Mouse (Mus musculus) lung, adult 18-20 months (tissue): Measurements from ENCODE around the gene Dcdc2a.

Source experiments
- DNase-seq, 2 experiments: peaks; one replicate each; pipeline ENCODE4 v3.0.0; 2022; ENCODE audit warnings: mixed read lengths in 2 of 2

Dcdc2a gene

GRCm38 (mm10) chr13:25098578-25098977 is 42.8 kb downstream of the Dcdc2a start:
- DNase-seq: no peak

DNA sequence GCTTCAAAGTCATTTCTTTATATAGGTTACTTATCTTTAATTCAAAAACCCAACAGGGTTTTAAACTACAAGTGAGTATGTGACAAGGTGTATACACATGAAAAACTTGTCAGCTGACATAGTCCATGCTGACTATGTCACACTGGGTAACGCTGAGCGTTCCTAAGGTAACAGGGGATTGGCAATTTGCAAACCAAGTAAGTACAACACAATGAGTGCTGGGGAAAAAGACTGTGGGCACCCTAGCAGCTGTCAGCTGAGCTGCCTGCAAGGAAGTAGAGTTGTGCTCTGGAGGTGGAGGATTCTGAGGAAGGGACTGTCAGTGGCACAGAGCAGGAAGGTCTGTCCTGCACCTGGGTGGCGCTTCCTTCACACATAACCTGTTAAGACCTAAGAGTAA is 43.7 kb downstream of the Dcdc2a start:
- DNase-seq: no peak

DNA sequence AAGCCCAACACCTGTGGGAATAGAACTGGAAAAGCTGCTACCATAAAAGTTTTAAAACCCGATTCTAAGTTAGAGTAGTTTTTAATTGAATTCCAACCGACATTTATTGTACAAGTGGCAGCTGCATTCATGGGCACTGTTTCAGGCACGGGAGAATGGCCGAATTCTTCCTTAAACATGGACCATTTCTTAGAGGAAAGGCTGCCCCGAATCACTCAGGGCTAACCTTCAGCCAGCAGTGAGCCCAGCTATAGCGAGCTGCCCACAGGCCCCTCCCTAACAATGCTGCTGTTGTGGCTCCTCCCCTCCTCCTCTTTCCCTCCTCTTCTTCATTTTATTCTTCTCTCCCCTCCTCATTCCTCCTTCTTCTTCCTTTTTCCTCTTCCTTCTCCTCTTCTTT is 44.8 kb downstream of the Dcdc2a start:
- DNase-seq: no peak

GRCm38 (mm10) chr13:25105671-25106070 is 49.9 kb downstream of the Dcdc2a start:
- no peak for DNase-seq

DNA sequence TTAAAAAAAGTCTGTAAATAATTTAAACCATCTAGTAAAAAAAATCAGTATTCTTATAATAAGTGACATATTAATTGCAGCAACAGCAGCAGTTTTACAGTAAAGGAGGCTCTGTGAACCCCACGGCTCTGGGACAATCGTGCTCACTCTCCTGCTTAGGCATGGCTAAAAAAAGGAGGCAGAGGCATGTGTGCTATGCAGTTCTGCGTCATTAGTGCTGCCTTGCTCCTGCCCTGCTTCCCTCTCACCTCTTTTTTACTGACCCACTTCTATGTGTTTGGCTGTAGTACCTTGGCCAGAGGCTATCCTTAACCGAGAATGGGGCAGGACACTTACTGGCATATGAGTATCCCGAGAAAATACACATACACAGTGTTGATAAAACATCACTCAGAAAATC is 50.9 kb downstream of the Dcdc2a start:
- DNase-seq: no peak

GRCm38 (mm10) chr13:25108353-25108752 is 52.5 kb downstream of the Dcdc2a start:
- no peak for DNase-seq

DNA sequence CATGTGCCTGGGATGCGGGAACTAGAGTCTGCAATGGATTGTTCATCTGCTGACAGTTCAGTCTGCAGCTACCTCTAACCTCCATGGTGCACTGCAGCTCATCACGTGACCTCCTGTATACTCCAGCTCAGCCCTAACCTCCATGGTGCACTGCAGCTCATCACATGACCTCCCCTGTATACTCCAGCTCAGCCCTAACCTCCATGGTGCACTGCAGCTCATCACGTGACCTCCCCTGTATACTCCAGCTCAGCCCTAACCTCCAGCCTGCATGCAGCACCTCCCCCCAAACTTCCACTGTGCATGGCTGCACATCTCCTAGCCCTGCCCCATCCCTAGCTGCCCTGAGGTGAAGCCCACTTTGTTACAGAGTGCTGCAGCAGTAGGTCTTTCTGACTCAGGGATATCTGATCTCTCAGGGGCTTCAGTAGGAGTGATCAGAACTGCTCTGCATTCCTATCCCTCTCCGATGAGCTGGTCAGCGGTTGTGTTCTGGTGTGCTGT is 54.8 kb downstream of the Dcdc2a start:
- DNase-seq: no peak

- peak in 1 of 2 experiments; percentile 14 for DNase-seq
Measured at GRCm38 (mm10) chr13:25115429-25115881, 59.7 kb downstream of the Dcdc2a start.

GRCm38 (mm10) chr13:25115971-25116370 is 60.2 kb downstream of the Dcdc2a start:
- DNase-seq: peak; percentile 7 to 19

GRCm38 (mm10) chr13:25122740-25123335 is 67.0 kb downstream of the Dcdc2a start:
- DNase-seq: no peak

DNA sequence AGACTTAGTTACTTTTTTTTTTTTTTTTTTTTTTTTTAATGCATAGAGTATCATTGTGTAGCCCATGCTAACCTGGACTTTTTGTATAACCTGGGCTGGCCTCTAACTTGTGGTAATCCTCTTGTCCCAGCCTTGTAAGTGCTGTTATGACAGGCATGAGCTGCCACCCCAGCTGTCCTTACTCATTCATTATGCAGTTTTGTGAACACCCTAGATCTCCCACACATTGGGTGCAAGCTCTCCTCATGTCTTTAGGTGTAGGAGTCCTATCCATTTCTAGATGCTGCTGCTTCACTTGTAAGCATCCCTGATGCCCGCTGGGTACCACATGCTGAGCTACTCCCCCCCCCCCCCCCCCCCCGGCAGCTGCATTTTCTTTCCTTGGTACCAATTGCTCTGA is 71.4 kb downstream of the Dcdc2a start:
- no peak for DNase-seq

DNA sequence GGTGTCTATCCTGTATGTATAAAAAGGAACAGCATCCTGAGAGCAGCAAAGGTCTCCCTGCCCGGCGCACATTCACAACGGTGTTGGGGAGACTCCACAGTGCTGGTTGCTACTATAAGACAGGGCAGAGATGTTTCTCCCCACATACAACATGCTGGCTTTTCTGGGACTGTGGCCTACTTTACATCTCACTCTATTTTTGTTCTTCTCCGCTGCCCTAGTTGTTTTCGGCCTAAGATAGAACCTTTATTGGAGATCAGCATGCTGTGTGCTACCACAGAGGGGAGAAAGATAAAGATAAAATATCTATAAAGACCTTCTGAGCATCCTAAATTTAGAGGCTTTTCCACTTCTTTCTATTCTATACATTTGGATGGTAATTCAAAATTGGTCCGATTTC is 72.0 kb downstream of the Dcdc2a start:
- no peak for DNase-seq

- DNase-seq: no peak
Measured at GRCm38 (mm10) chr13:25128766-25129165, 73.0 kb downstream of the Dcdc2a start.

GRCm38 (mm10) chr13:25143066-25143465 is 87.3 kb downstream of the Dcdc2a start:
- DNase-seq: no peak

DNA sequence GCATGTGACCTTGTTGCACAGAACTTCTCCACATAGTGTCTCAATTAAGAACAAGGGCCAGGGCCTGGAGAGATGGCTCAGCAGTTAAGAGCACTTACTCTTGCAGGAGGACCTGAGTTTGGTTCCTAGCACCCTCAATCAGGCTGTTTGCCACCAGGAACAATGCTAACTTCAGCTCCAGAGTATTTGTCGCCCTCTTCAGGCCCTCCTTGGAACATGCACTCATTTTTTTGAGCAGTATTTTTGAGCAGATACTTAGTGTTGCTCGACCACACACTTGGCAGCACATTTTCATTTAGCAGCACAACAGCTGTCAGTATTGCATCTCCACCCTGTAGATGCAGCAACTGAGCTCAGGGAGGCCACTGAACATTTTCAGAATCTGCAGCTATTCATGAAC is 88.3 kb downstream of the Dcdc2a start:
- DNase-seq: no peak

DNA sequence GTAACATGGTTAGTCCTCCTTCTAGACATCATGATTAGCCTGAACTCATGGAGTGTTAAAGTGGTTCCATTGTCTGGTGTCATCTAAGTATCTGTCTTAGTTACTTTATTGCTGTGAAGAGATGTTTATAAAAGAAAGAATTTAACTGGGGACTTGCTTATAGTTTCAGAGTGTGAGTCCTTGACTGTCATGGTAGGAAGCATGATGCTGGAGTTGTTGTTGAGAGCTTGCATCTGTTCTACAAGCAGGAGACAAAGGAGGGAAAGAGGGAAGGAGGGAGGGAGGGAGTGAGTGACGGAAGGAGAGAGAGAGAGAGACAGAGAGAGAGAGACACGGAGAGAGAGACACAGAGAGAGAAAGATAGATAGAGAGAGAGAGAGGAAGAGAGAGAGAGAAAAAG is 90.4 kb downstream of the Dcdc2a start:
- DNase-seq: no peak

- no peak for DNase-seq
Measured at GRCm38 (mm10) chr13:25150154-25150781, 94.5 kb downstream of the Dcdc2a start.

GRCm38 (mm10) chr13:25150861-25151260 is 95.1 kb downstream of the Dcdc2a start:
- DNase-seq: no peak

DNA sequence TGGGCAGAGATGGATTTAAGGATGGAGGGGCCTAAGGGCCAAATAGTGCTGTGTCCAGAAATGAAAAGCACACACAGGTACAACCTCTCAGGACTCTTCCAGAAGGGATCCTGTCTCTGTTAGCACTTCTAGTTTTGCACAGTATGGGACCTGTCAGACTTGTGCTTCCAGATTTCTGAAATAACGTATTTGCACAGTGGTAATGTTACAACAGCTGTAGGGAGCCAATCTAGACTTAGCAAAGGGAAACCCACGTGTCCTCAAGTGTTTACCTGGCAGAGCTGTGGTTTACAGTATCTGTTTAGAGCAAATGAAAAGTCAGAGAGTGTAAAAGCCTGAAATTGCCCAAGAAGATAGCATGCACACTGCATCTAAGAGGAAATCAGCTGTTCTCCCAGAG is 104.1 kb downstream of the Dcdc2a start:
- peak; percentile 54 to 70 for DNase-seq

DNA sequence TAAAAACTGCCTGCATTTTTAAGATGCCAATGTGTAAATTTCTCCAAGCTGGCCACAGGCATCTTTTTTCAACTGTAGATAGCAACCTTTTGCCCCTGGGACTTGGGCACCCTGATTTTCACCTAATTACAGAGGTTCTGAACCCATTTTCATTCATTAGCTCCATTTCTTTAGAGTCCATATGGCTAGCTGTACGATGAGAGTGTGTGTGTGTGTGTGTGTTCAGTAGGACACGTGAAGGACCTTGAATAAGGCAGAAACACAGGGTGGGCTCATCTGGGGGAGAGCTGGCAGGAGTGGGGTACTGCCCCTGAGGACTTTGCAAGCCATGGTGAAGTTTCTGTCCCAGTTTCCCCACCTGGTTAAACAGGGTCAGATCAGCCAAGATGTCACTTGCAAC is 105.0 kb downstream of the Dcdc2a start:
- DNase-seq: no peak

- DNase-seq: no peak
Measured at GRCm38 (mm10) chr13:25162594-25162993, 106.8 kb downstream of the Dcdc2a start.

DNA sequence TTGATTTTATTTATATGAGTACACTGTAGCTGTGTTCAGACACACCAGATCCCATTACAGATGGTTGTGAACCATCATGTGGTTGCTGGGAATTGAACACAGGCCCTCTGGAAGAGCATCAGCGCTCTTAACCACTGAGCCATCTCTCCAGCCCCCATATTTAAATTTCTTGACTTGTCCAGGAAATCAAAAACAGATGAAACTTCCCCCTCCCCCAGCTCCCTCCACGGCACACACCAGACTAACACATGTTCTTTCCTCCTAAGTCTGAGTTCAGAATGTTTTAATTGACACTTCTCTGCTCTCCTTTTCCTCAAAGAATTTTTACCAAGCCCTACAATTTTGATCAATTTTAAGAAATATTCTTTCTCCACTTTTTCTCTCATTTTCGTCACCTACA is 113.1 kb downstream of the Dcdc2a start:
- no peak for DNase-seq

DNA sequence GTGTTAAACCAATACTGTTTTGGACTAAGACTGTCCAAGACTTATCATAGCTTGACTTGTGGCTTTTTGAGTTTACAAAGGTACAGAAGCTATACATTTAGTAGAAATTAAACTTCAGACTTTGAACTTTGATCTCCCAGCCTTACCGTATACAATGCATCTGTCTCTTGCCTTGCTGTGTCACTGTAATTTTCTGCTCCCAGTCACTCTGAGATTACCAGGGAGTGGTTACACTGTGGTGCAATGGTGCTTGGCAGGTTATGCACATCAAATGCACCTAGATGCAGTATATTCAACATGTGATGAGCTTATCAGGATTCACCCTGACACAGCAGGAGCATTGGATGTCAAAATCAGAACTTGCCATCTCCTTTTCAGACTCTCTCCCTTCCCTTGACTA is 122.0 kb downstream of the Dcdc2a start:
- no peak for DNase-seq

DNA sequence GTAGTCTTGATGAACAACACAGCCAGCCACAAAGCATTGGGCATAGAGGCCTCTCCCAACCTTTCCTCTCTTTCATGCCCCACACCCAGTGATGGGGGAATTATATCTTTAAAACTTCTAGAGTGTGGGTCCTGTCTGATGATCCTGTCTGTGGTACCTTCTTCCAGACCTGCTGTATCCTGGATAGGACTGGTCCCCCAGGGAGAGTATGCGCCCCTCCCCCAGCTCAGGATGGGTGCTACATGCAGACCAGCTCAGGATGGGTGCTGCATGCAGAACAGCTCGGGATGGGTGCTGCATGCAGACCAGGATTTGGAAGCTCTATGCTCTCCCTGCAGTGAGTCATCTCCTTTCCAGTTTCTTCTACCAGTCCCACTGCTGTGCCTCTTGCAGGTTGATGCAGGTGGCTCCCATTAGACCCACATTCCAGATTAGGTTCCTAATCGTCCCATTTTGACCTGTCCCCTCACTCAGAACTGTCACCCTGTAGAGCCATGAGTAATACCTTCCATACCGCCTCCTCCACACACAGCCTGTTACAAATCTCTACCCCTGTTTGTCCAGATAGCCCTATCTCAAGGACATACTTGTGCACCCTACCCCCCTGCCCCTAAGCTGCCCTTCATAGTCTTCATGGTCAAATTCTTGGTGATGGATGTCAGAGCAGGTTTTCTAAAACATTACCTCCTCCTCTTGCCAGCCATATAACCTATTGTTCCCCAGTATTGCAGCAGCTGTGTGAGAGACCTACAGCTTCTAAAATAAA is 122.6 kb downstream of the Dcdc2a start:
- DNase-seq: no peak
